Mouse (Mus musculus) hindbrain, embryonic 11.5 days (tissue): ENCODE results near the gene Ubap2. TPM values are rescaled to one million over a fixed set of nuclear protein-coding genes. Genes with fewer than 3 reads are reported as not detected.
A peak's percentile ranks its signal among the peaks of the same experiment; 100 is the strongest.

Experiments
- ATAC-seq: fragments of 200-750 bp; cut with Nextera tagmentation; 2 replicates; pipeline ENCODE4 v1.8.0; 2017; ENCODE audit warnings: mild to moderate bottlenecking, moderate TSS enrichment, moderate library complexity; ENCODE audit not compliant: low FRiP score
- DNase-seq: peaks from one replicate; pipeline ENCODE4 v3.0.0-alpha.2; 2015; ENCODE audit warnings: low spot score
- H3K27ac ChIP-seq: fragments of 300-500 bp; sonication (generic); 2 replicates; pipeline ENCODE4 v1.5.1; 2014; ENCODE audit warnings: mild to moderate bottlenecking, low read depth, low read length
- H3K27me3 ChIP-seq: fragments of 300-500 bp; sonication (generic); 2 replicates; pipeline ENCODE4 v1.6.1; 2014; ENCODE audit warnings: mild to moderate bottlenecking, low read length, moderate library complexity, mixed read lengths; ENCODE audit not compliant: control insufficient read depth, insufficient read depth
- H3K36me3 ChIP-seq: fragments of 300-500 bp; sonication (generic); 2 replicates; pipeline ENCODE4 v1.6.1; 2014; ENCODE audit warnings: mild to moderate bottlenecking, low read length, moderate library complexity, mixed read lengths; ENCODE audit not compliant: control insufficient read depth, insufficient read depth
- H3K4me1 ChIP-seq: fragments of 300-500 bp; sonication (generic); replicated peaks from 2 replicates; pipeline ENCODE4 v1.6.1; 2014; ENCODE audit warnings: low read length, mixed read lengths; ENCODE audit not compliant: control insufficient read depth, insufficient read depth
- H3K4me2 ChIP-seq: fragments of 300-500 bp; sonication (generic); replicated peaks from 2 replicates; pipeline ENCODE4 v1.6.1; 2014; ENCODE audit warnings: mild to moderate bottlenecking, low read depth, low read length
- H3K4me3 ChIP-seq: fragments of 300-500 bp; sonication (generic); 2 replicates; pipeline ENCODE4 v1.5.1; 2014; ENCODE audit warnings: low read depth, low read length
- H3K9ac ChIP-seq: fragments of 300-500 bp; sonication (generic); 2 replicates; pipeline ENCODE4 v1.6.1; 2014; ENCODE audit warnings: low read depth, low read length
- H3K9me3 ChIP-seq: fragments of 300-500 bp; sonication (generic); 2 replicates; pipeline ENCODE4 v1.6.1; 2016; ENCODE audit warnings: low read length; ENCODE audit not compliant: control insufficient read depth
- WGBS: fragments of 180-500 bp; shearing (Covaris S2); extraction: QIAGEN DNeasy Blood & Tissue Kit; methylation state at CpG from one replicate; pipeline ENCODE4 v1.1.7; 2014; 5-methylcytosine and 5-hydroxymethylcytosine counted together
- polyA plus RNA-seq: library from polyadenylated mRNA; unstranded; fragments of >200 nt; fragmentation: Nextera tagmentation; extraction: Ambion mirVana; gene quantifications from 2 replicates; pipeline ENCODE4 v1.2.1, GENCODE M21; 2014

Gene Ubap2
- polyA plus RNA-seq, 1 experiment from 2014 or later, result 66.3 TPM

DNA sequence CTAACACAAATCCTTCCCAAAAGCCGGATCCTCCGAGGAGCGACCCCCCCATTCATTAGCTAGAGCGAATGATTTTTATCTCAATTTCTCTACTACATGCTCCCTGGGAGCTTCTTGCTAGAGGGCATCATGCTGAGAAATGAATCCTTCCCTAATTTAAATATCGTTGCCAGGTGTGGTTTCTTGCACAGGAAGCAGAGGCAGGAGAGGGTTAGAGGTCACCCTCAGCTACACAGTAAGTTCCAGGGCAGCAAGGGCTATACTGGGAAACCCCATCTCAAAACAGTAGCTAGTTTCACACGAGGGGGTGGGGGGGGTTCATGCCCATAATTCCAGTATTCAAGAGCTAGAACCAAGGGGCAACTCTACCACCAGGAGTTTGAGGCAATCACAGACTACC is 32.5 kb upstream of the Ubap2 start:
- no peak overlapping the region for H3K27ac ChIP-seq
- no peaks in the 10 kb centered on the region for H3K4me1 ChIP-seq
- no peak overlapping the region for H3K4me3 ChIP-seq
- DNase-seq (no peak), ATAC-seq (no peak)
- WGBS, result 88% methylated on average over 6 of the region's 6 CpGs
- no peaks in the 10 kb centered on the region for H3K27me3 ChIP-seq
- peaks cover 7% of the 10 kb centered on the region for H3K36me3 ChIP-seq
- no peaks in the 10 kb centered on the region for H3K9me3 ChIP-seq
- no peak overlapping the region for H3K9ac ChIP-seq
- no peak overlapping the region for H3K4me2 ChIP-seq

DNA sequence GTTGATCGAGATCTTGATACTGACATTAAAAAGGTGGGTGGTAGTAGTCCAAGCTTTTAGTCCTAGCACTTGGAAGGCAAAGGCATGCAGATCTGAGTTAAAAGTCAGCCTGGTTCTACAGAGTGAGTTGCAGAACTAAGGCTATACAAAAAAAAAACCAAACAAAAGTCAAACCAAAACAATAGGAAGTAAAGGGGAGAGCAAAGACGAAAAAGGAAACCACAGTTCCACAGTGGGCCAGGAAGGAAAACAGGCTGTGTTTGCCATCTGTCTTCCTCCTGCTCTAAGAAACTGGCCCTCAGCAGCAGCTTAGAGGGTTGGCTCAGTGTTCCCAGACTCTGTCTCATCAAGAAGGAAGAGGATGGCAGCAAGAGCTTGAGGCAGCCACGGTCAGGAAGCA is 29.4 kb upstream of the Ubap2 start:
- no peaks in the 10 kb centered on the region for H3K27me3 ChIP-seq
- 62% methylated on average over 3 of the region's 3 CpGs for WGBS
- DNase-seq (no peak), ATAC-seq (no peak)
- H3K9ac ChIP-seq, result no peak overlapping the region
- no peak overlapping the region for H3K4me2 ChIP-seq
- no peak overlapping the region for H3K4me3 ChIP-seq
- peaks cover 7% of the 10 kb centered on the region; the same call in 1 of the 2 replicates for H3K36me3 ChIP-seq
- H3K9me3 ChIP-seq, result no peaks in the 10 kb centered on the region
- no peaks in the 10 kb centered on the region for H3K4me1 ChIP-seq
- H3K27ac ChIP-seq, result no peak overlapping the region

DNA sequence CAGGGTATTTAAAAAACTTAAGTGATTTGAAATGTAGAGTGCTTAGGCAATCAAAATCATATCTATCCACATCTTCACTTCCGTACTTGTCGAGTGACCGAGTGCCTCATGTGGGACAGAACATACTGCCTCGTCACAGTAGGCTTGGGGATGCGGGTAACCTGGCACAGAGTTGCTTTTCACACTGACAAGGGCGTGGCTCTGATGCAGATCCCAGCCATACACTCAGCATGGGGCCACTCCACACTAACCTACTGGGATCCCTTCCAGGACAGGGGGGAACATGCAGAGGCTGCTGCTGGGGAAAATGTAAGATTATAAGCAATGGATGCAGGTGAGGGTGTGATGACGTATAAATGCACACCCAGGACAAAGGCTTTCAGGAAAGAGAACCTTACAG is 28.7 kb upstream of the Ubap2 start:
- Histone ChIP-seq H3K4me1 (no peaks in the 10 kb centered on the region), H3K9me3 (no peaks in the 10 kb centered on the region), H3K36me3 (peaks cover 9% of the 10 kb centered on the region; the same call in 1 of the 2 replicates), H3K4me3 (no peak overlapping the region), H3K27ac (no peak overlapping the region), H3K27me3 (no peaks in the 10 kb centered on the region), H3K4me2 (no peak overlapping the region), H3K9ac (no peak overlapping the region)
- no peak for ATAC-seq
- WGBS, result 89% methylated on average over 7 of the region's 7 CpGs
- no peak for DNase-seq

DNA sequence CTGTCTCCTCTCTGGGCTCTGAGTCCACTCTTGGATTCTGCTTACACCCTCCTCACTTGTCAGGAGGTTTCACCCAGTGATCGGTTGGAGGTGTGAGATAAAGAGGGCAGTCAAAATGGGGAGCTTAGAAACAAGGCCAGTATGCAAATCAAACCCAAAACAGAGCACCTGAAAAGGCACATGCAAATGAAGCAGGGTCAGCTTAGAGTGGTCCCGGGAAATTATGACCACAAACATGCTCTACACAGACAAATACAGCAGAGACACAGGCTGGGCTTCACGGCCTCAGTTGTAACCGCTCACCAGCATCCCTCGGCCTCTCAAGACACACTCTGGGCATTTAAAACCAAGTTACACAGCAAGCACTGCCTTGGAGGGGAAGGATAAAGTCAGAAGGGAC is 24.0 kb upstream of the Ubap2 start:
- H3K9me3 ChIP-seq, result no peaks in the 10 kb centered on the region
- no peaks in the 10 kb centered on the region for H3K4me1 ChIP-seq
- DNase-seq (no peak), ATAC-seq (no peak)
- H3K9ac ChIP-seq, result no peak overlapping the region
- no peak overlapping the region for H3K4me3 ChIP-seq
- H3K27me3 ChIP-seq, result no peaks in the 10 kb centered on the region
- no peak overlapping the region for H3K4me2 ChIP-seq
- peaks cover 17% of the 10 kb centered on the region; the same call in 1 of the 2 replicates for H3K36me3 ChIP-seq
- 91% methylated on average over 5 of the region's 5 CpGs for WGBS
- H3K27ac ChIP-seq, result no peak overlapping the region

DNA sequence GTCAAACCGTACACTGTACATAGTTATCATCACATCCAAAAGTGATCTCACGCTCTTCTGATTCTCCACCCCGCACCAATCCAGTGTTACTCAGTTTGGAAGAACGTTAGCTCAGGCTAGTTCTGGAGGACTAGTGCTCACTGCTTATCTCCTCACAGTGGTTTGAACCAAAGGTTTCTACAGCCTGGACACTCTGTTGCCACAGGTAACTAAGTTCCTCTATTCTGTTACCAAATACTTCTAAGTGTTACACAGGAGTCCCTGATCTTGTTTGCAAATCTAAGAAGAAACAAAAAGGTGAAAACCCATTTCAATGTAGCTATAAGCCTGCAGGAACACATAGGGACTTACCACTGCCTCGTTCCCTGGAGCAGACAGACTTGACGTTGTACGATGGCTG is 21.0 kb upstream of the Ubap2 start:
- Histone ChIP-seq H3K9me3 (no peaks in the 10 kb centered on the region), H3K4me3 (no peak overlapping the region), H3K27me3 (no peaks in the 10 kb centered on the region), H3K4me2 (no peak overlapping the region), H3K9ac (no peak overlapping the region), H3K27ac (no peak overlapping the region), H3K36me3 (peaks cover 14% of the 10 kb centered on the region), H3K4me1 (no peaks in the 10 kb centered on the region)
- WGBS, result 96% methylated on average over 7 of the region's 7 CpGs
- ATAC-seq (no peak), DNase-seq (no peak)

DNA sequence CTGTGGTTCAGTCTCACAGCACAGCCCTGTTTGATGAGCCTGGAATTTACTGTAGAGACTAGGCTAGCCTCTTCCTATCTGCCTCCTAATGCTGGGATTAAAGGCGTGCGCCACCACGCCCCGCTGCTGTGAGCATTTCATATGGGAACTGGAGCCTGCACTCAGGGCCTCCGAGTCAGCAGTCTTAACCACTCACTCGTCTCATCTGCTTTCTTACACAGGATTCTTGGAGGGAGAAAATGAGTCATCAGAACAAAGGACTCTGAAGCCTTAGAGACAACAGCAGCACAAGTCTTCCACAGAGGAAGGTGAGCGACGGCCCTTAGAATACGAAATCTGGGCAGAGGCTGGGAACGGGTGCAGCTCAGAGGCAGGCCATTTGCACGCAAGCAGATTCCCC is 20.6 kb upstream of the Ubap2 start:
- ATAC-seq (no peak), DNase-seq (no peak)
- no peak overlapping the region for H3K4me3 ChIP-seq
- no peak overlapping the region for H3K27ac ChIP-seq
- no peaks in the 10 kb centered on the region for H3K9me3 ChIP-seq
- H3K9ac ChIP-seq, result no peak overlapping the region
- H3K36me3 ChIP-seq, result peaks cover 14% of the 10 kb centered on the region
- 94% methylated on average over 11 of the region's 11 CpGs for WGBS
- H3K4me2 ChIP-seq, result no peak overlapping the region
- H3K4me1 ChIP-seq, result no peaks in the 10 kb centered on the region
- no peaks in the 10 kb centered on the region for H3K27me3 ChIP-seq

DNA sequence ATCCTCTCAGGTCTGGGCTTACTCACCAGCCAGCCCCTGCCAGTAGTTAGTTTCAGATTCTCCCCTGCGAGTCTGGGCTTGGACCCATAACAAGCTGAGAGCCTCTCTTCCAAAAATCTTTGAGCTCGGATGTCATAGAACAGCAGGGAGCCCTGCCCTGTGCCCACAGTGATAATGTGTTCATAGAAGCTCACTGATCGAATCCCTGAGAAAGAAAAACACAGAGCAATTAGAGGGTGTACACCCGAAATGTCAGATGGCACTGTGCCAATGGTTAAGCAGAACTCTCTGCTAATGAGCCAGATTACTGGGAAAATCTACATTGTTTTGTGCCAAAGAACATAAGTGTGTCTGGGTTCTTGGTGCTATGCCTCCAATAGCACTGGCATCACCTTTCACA is 19.0 kb upstream of the Ubap2 start:
- peaks cover 12% of the 10 kb centered on the region for H3K36me3 ChIP-seq
- H3K27ac ChIP-seq, result no peak overlapping the region
- no peaks in the 10 kb centered on the region for H3K27me3 ChIP-seq
- H3K9me3 ChIP-seq, result no peaks in the 10 kb centered on the region
- H3K9ac ChIP-seq, result no peak overlapping the region
- no peak overlapping the region for H3K4me2 ChIP-seq
- no peak overlapping the region for H3K4me3 ChIP-seq
- whole genome bisulfite sequencing, result 82% methylated on average over 4 of the region's 4 CpGs
- H3K4me1 ChIP-seq, result no peaks in the 10 kb centered on the region
- DNase-seq (no peak), ATAC-seq (no peak)

DNA sequence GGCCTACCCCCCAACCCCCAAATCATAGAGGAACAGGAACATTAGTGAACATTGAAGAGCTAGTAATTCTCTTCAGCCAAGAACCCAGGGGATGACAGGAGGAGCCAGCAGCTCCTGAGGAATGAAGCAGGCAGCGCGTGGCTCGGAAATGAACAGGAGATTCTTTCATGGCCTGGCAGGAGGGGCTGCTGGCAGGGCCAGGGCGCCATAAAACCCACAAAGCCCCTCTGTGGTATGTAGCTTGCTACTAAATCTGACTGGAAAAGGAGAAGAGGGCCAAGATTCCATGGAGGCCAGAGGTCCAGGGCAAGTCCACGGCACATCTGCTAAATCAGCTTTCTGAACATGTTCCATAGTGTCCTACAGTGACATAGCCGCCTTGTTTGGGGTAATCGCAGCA is 14.9 kb upstream of the Ubap2 start:
- Histone ChIP-seq H3K27ac (no peak overlapping the region), H3K4me3 (no peak overlapping the region), H3K36me3 (peaks cover 4% of the 10 kb centered on the region; the same call in 1 of the 2 replicates), H3K9ac (no peak overlapping the region), H3K4me2 (no peak overlapping the region), H3K4me1 (no peaks in the 10 kb centered on the region), H3K9me3 (no peaks in the 10 kb centered on the region), H3K27me3 (no peaks in the 10 kb centered on the region)
- 84% methylated on average over 7 of the region's 7 CpGs for WGBS
- ATAC-seq, result no peak
- no peak for DNase-seq

DNA sequence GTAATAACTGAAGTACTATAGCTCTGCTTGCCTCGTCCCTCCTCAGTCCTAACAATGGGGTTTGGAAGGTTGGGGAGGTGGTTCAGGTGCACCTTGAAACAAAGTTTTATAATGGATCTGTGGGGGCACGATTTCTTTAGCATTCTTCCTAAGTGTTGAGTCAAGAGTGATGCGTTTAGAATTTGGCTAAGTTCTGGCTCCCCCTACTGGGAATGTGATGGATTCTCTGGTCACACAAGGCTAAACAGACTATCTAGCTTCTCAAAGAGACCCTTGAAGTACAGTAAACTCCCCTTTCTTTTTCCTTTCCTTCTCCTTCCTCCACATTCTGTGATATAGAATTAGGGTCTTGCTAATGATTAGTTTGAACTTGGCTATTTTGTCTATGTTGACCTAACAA is 11.5 kb upstream of the Ubap2 start:
- Histone ChIP-seq H3K9me3 (no peaks in the 10 kb centered on the region), H3K4me2 (no peak overlapping the region), H3K27ac (no peak overlapping the region), H3K9ac (no peak overlapping the region), H3K4me1 (no peaks in the 10 kb centered on the region), H3K4me3 (no peak overlapping the region), H3K36me3 (no peaks in the 10 kb centered on the region), H3K27me3 (no peaks in the 10 kb centered on the region)
- DNase-seq (peak; percentile 63), ATAC-seq (no peak)
- WGBS, result 33% methylated on average over 3 of the region's 3 CpGs
